Comparison of ENCODE assay signal across 25 mouse cellular contexts in the genomic region with DNA sequence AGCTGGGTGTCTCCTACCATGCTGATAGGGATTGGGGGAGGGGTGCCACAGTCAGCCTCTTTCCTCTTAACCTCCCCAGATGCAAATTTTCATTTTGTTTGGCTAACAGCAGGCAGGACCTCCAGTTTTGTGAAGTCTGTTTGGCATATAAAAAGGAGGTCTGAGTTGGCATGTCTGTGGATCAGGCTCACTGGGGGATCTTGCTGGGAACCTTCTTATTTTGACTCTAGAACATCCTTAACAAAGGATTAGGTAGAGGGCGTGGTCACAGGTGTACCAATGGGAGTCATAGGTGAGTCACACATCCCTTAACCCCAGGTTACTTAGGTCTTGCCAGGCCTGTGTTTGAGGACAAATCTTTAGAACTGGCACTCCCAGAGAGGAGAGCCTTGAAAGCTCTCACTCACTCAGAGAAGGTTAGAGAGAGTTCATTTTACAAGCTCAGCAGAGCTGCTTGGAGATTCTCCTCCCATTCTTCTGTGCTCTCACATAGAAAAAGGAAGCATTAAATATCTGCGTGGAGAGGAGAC. TPM values are rescaled to one million over a fixed set of nuclear protein-coding genes. Genes with fewer than 3 reads are reported as not detected.
DNase-seq lines count a peak whose midpoint lies in the region; ATAC-seq and TF ChIP-seq lines count a peak whose summit lies in the region.
"Had no signal": no experiment of that assay in that cellular context is flagged by ENCODE, and none has a peak within 500 bp of the region (broad histone marks: within the 10 kb centered on the region; RNA-seq: fewer than 3 reads in every experiment).

No protein-coding gene starts in this region.

- no peak for TF ChIP-seq CTCF in lung, postnatal 0 days (IDR thresholded peaks at IDR 0.05)
- no peak for TF ChIP-seq CTCF in stomach, postnatal 0 days (IDR thresholded peaks at IDR 0.05; ENCODE audit: low read depth)
- no peak for TF ChIP-seq CTCF in hindbrain, postnatal 0 days (IDR thresholded peaks at IDR 0.05; ENCODE audit: low read depth)

- H3K4me2 ChIP-seq in lung, postnatal 0 days (replicated peaks; ENCODE audit: low read depth, low read length) = no peak overlapping the region
- H3K4me2 ChIP-seq in stomach, postnatal 0 days (replicated peaks; ENCODE audit: low read depth) = no peak overlapping the region
- H3K4me2 ChIP-seq in hindbrain, postnatal 0 days (ENCODE audit: low read depth, low read length) = no peak overlapping the region
- H3K4me2 ChIP-seq: embryonic facial prominence, embryonic 13.5 days; embryonic facial prominence, embryonic 15.5 days; forebrain, embryonic 12.5 days had no signal

- peak; percentile 68 for ATAC-seq in lung, postnatal 0 days
- ATAC-seq in stomach, postnatal 0 days (ENCODE audit: low FRiP score, low TSS enrichment) = 0 out of 2 replicates have a peak, but pooled peaks have one; percentile 60
- ATAC-seq in cerebellum, adult (ENCODE audit: insufficient number of reproducible peaks, low FRiP score, low TSS enrichment) = no peak
- ATAC-seq in hindbrain, postnatal 0 days = no peak
- ATAC-seq: CD4-positive, CD25-positive, alpha-beta regulatory T cell, adult 4 months; forebrain, embryonic 14.5 days; forebrain, embryonic 16.5 days had no signal

- H3K9me3 ChIP-seq in lung, postnatal 0 days (ENCODE audit: low read length) = no peaks in the 10 kb centered on the region
- no peaks in the 10 kb centered on the region for H3K9me3 ChIP-seq in stomach, postnatal 0 days (ENCODE audit: control insufficient read depth, low read length)
- H3K9me3 ChIP-seq in hindbrain, postnatal 0 days (ENCODE audit: low read length) = no peaks in the 10 kb centered on the region
- H3K9me3 ChIP-seq: embryonic facial prominence, embryonic 13.5 days; embryonic facial prominence, embryonic 15.5 days; forebrain, embryonic 10.5 days; forebrain, embryonic 12.5 days had no signal

- H3K4me1 ChIP-seq in lung, postnatal 0 days (ENCODE audit: insufficient read depth, low read depth, low read length) = no peaks in the 10 kb centered on the region
- no peaks in the 10 kb centered on the region for H3K4me1 ChIP-seq in stomach, postnatal 0 days (replicated peaks; ENCODE audit: control insufficient read depth, insufficient read depth)
- H3K4me1 ChIP-seq in hindbrain, postnatal 0 days (ENCODE audit: insufficient read depth, low read length) = no peaks in the 10 kb centered on the region
- H3K4me1 ChIP-seq: embryonic facial prominence, embryonic 13.5 days; embryonic facial prominence, embryonic 15.5 days; forebrain, embryonic 12.5 days had no signal

- no peak overlapping the region for H3K9ac ChIP-seq in lung, postnatal 0 days (replicated peaks; ENCODE audit: low read depth)
- H3K9ac ChIP-seq in stomach, postnatal 0 days (ENCODE audit: low read length) = no peak overlapping the region
- no peak overlapping the region for H3K9ac ChIP-seq in hindbrain, postnatal 0 days (replicated peaks; ENCODE audit: low read length)
- H3K9ac ChIP-seq: embryonic facial prominence, embryonic 13.5 days; embryonic facial prominence, embryonic 15.5 days; forebrain, embryonic 12.5 days had no signal

- H3K36me3 ChIP-seq in lung, postnatal 0 days (ENCODE audit: insufficient read depth, low read length) = no peaks in the 10 kb centered on the region
- no peaks in the 10 kb centered on the region for H3K36me3 ChIP-seq in stomach, postnatal 0 days (ENCODE audit: control insufficient read depth, insufficient read depth, low read length)
- H3K36me3 ChIP-seq in hindbrain, postnatal 0 days (ENCODE audit: insufficient read depth, low read length) = no peaks in the 10 kb centered on the region
- H3K36me3 ChIP-seq: embryonic facial prominence, embryonic 13.5 days; embryonic facial prominence, embryonic 15.5 days; forebrain, embryonic 10.5 days; forebrain, embryonic 12.5 days had no signal

- peak; percentile 56 for DNase-seq in lung, postnatal 0 days (ENCODE audit: low spot score)
- DNase-seq in lung, postnatal 4 days = no peak
- peak; percentile 50 for DNase-seq in ZHBTc4 (ENCODE audit: low read depth, low spot score)
- DNase-seq in stomach, postnatal 0 days (ENCODE audit: low spot score) = no peak
- DNase-seq in hindbrain, postnatal 0 days (ENCODE audit: low spot score) = no peak
- DNase-seq: adrenal gland, adult 2 months; adrenal gland, postnatal 10 days; adrenal gland, postnatal 25 days; B cell, adult 2 months; cerebellum, adult 11-12 months; cerebellum, adult 2 months; cerebellum, adult 9-10 months; cerebellum, postnatal 25 days had no signal

- no peak for TF ChIP-seq EP300 in lung, postnatal 0 days (IDR thresholded peaks at IDR 0.05)
- TF ChIP-seq EP300 in stomach, postnatal 0 days (optimal IDR thresholded peaks at IDR 0.05) = no peak

- H3K27ac ChIP-seq in lung, postnatal 0 days (ENCODE audit: low read length) = no peak overlapping the region
- no peak overlapping the region for H3K27ac ChIP-seq in stomach, postnatal 0 days (replicated peaks)
- no peak overlapping the region for H3K27ac ChIP-seq in hindbrain, postnatal 0 days
- H3K27ac ChIP-seq: embryonic facial prominence, embryonic 13.5 days; embryonic facial prominence, embryonic 15.5 days; forebrain, embryonic 10.5 days; forebrain, embryonic 12.5 days had no signal

- WGBS in lung, postnatal 0 days = 63% methylated on average over 2 of the region's 2 CpGs
- WGBS in stomach, postnatal 0 days = 45% methylated on average over 2 of the region's 2 CpGs
- 73% methylated on average over 2 of the region's 2 CpGs for WGBS in hindbrain, postnatal 0 days

- no peaks in the 10 kb centered on the region for H3K27me3 ChIP-seq in lung, postnatal 0 days (replicated peaks; ENCODE audit: insufficient read depth, low read length)
- H3K27me3 ChIP-seq in stomach, postnatal 0 days (ENCODE audit: control insufficient read depth, insufficient read depth, low read length) = no peaks in the 10 kb centered on the region
- no peaks in the 10 kb centered on the region for H3K27me3 ChIP-seq in hindbrain, postnatal 0 days (ENCODE audit: insufficient read depth, low read length)
- H3K27me3 ChIP-seq: CH12.LX; embryonic facial prominence, embryonic 13.5 days; embryonic facial prominence, embryonic 15.5 days; forebrain, embryonic 12.5 days had no signal

- H3K4me3 ChIP-seq in lung, postnatal 0 days (ENCODE audit: low read depth, low read length) = no peak overlapping the region
- no peak overlapping the region for H3K4me3 ChIP-seq in stomach, postnatal 0 days (ENCODE audit: low read depth, low read length)
- no peak overlapping the region for H3K4me3 ChIP-seq in hindbrain, postnatal 0 days (ENCODE audit: low read length)
- H3K4me3 ChIP-seq: embryonic facial prominence, embryonic 13.5 days; embryonic facial prominence, embryonic 15.5 days; erythroblast, embryonic 14.5 days; forebrain, embryonic 10.5 days; forebrain, embryonic 12.5 days had no signal

RNA-seq across cellular contexts. Expression of gene Ccnjl, which starts 15.9 kb away (rescaled TPM):
- 6.5 and 9.4 TPM in 2 replicates for polyA plus RNA-seq in lung, postnatal 0 days (2015; fragmentation: Nextera tagmentation; extraction: Ambion mirVana)
- 5.2 and 5.5 TPM in 2 replicates for polyA plus RNA-seq in stomach, postnatal 0 days (2015; fragmentation: Nextera tagmentation; extraction: Ambion mirVana)
- total RNA-seq in hindbrain, postnatal 0 days (2014; rRNA removed) = 2.4 and 3.5 TPM in 2 replicates
- polyA plus RNA-seq in hindbrain, postnatal 0 days (2015; fragmentation: Nextera tagmentation; extraction: Ambion mirVana) = 4.6 and 5.5 TPM in 2 replicates
- total RNA-seq: CH12.LX, MEL had no signal
- polyA plus RNA-seq: erythroblast, embryonic 14.5 days had no signal

RNA-seq across cellular contexts. Expression of gene C1qtnf2, which starts 38.6 kb away (rescaled TPM):
- 9.2 and 10.2 TPM in 2 replicates for polyA plus RNA-seq in lung, postnatal 0 days (2015; fragmentation: Nextera tagmentation; extraction: Ambion mirVana)
- polyA plus RNA-seq in stomach, postnatal 0 days (2015; fragmentation: Nextera tagmentation; extraction: Ambion mirVana) = 18.0 and 19.8 TPM in 2 replicates
- total RNA-seq in hindbrain, postnatal 0 days (2014; rRNA removed) = 13.9 and 15.7 TPM in 2 replicates
- 21.5 and 21.6 TPM in 2 replicates for polyA plus RNA-seq in hindbrain, postnatal 0 days (2015; fragmentation: Nextera tagmentation; extraction: Ambion mirVana)
- total RNA-seq: CH12.LX, ES-E14, MEL had no signal
- polyA plus RNA-seq: CD4-positive, CD25-positive, alpha-beta regulatory T cell, adult 4 months; erythroblast, embryonic 14.5 days had no signal

Comparison
In these comparisons a context has a peak if more than half of its experiments do, and no peak if none do; other contexts are left out.
1. DNase-seq: peak in lung, postnatal 0 days (single experiment) and ZHBTc4 (single experiment); none in lung, postnatal 4 days (0 of 2), stomach, postnatal 0 days (single experiment) and hindbrain, postnatal 0 days (single experiment).
2. ATAC-seq: peak in lung, postnatal 0 days (single experiment) and stomach, postnatal 0 days (single experiment); none in cerebellum, adult (single experiment) and hindbrain, postnatal 0 days (single experiment).